ENCODE assay signal across 16 mouse cellular contexts in genomic region chr9:48532730-48533129, GRCm38 (mm10). TPM values are rescaled to one million over a fixed set of nuclear protein-coding genes. Genes with fewer than 3 reads are reported as not detected.
DNase-seq lines count a peak whose midpoint lies in the region; ATAC-seq and TF ChIP-seq lines count a peak whose summit lies in the region.
"Had no signal": no experiment of that assay in that cellular context is flagged by ENCODE, and none has a peak within 500 bp of the region (broad histone marks: within the 10 kb centered on the region; RNA-seq: fewer than 3 reads in every experiment).

No protein-coding gene starts in this region.

- dilution Hi-C loops in CH12.LX (cut with MboI; ENCODE audit: extremely low pct_ligation_motif_present, extremely low pct_unique_long_range_greater_than_20kb, low sequenced_read_pairs) = no loop called here

- no peak overlapping the region for H3K4me2 ChIP-seq in lung, embryonic 14.5 days
- no peak overlapping the region for H3K4me2 ChIP-seq in CH12.LX (ENCODE audit: insufficient read depth, low read depth, poor library complexity, severe bottlenecking)
- H3K4me2 ChIP-seq: hindbrain, embryonic 14.5 days; liver, embryonic 13.5 days had no signal

- in situ Hi-C loops in CH12.LX (cut with MboI; ENCODE audit: low pct_ligation_motif_present, low pct_unique_long_range_greater_than_20kb, low sequenced_read_pairs) = no loop called here

- TF ChIP-seq CTCF in lung, embryonic 14.5 days (IDR thresholded peaks at IDR 0.05; ENCODE audit: low read depth) = no peak
- TF ChIP-seq CTCF in CH12.LX (conservative IDR thresholded peaks at IDR 0.05 in 1 of 2, IDR thresholded peaks at IDR 0.05 in 1 of 2; ENCODE audit: low read depth in 2 of 2, low read length in 2 of 2) = no peak

- peak; percentile 15 for DNase-seq in lung, embryonic 14.5 days
- no peak for DNase-seq in lung, postnatal 25 days (ENCODE audit: low spot score)
- peak; percentile 41 for DNase-seq in CH12.LX (ENCODE audit: extremely low read depth)
- DNase-seq in cerebellum, postnatal 25 days = no peak
- DNase-seq in spleen, adult 18-20 months = no peak
- DNase-seq: cerebellum, adult 2 months; kidney, postnatal 25 days; liver, embryonic 13.5 days; right cerebral cortex, postnatal 14 days had no signal

- no peak for ATAC-seq in lung, embryonic 14.5 days (ENCODE audit: insufficient read depth)
- peak; percentile 92 for ATAC-seq in granulocyte monocyte progenitor cell, adult 5-6 weeks (replicated peaks; ENCODE audit: poor library complexity, severe bottlenecking)
- 0 out of 2 replicates have a peak, but pooled peaks have one; percentile 23 for ATAC-seq in neutrophil, adult 5-6 weeks (ENCODE audit: extremely low read depth, insufficient number of reproducible peaks, low FRiP score, poor library complexity, severe bottlenecking)
- no peak for ATAC-seq in erythroid progenitor cell, adult 5-6 weeks (replicated peaks; ENCODE audit: low FRiP score, poor library complexity, severe bottlenecking)
- ATAC-seq: forebrain, embryonic 14.5 days; intestine, postnatal 0 days; Patski had no signal

- no peak overlapping the region for H3K27ac ChIP-seq in lung, embryonic 14.5 days (ENCODE audit: low read depth)
- H3K27ac ChIP-seq in CH12.LX (ENCODE audit: insufficient read depth, low read depth) = no peak overlapping the region
- H3K27ac ChIP-seq: hindbrain, embryonic 14.5 days; liver, embryonic 13.5 days had no signal

- H3K79me2 ChIP-seq in CH12.LX (replicated peaks; ENCODE audit: control insufficient read depth, extremely low read depth, insufficient read depth, poor library complexity, severe bottlenecking) = no peaks in the 10 kb centered on the region

- no peak for TF ChIP-seq POLR2A in CH12.LX (IDR thresholded peaks at IDR 0.05; ENCODE audit: low read depth, low read length)

- H3K4me3 ChIP-seq in lung, embryonic 14.5 days (ENCODE audit: low read depth, low read length) = no peak overlapping the region
- H3K4me3 ChIP-seq in CH12.LX (replicated peaks in 1 of 3; ENCODE audit: low read depth in 2 of 3, low read length in 2 of 3, poor library complexity in 1 of 3) = no peak overlapping the region
- H3K4me3 ChIP-seq: liver, embryonic 13.5 days had no signal

- WGBS in lung, embryonic 14.5 days = 77% methylated on average over 2 of the region's 2 CpGs

- H3K4me1 ChIP-seq in lung, embryonic 14.5 days (ENCODE audit: insufficient read depth) = no peaks in the 10 kb centered on the region
- H3K4me1 ChIP-seq in CH12.LX (ENCODE audit: control insufficient read depth in 1 of 2, insufficient read depth in 2 of 2) = peaks cover 6 to 20% of the 10 kb centered on the region in 2 experiments

- TF ChIP-seq EP300 in CH12.LX (IDR thresholded peaks at IDR 0.05; ENCODE audit: low read length) = no peak

- no peak for TF ChIP-seq RAD21 in CH12.LX (IDR thresholded peaks at IDR 0.05; ENCODE audit: low read depth, low read length)

- no peaks in the 10 kb centered on the region for H3K36me3 ChIP-seq in lung, embryonic 14.5 days (ENCODE audit: insufficient read depth)
- H3K36me3 ChIP-seq in CH12.LX (replicated peaks in 1 of 2; ENCODE audit: control insufficient read depth in 1 of 2, insufficient read depth in 1 of 2, low read length in 1 of 2) = no peaks in the 10 kb centered on the region
- H3K36me3 ChIP-seq: liver, embryonic 13.5 days had no signal

- no peak overlapping the region for H3K9ac ChIP-seq in lung, embryonic 14.5 days
- H3K9ac ChIP-seq in CH12.LX (ENCODE audit: insufficient read depth, low read depth) = no peak overlapping the region
- H3K9ac ChIP-seq: hindbrain, embryonic 14.5 days; liver, embryonic 13.5 days had no signal

- no peaks in the 10 kb centered on the region for H3K27me3 ChIP-seq in lung, embryonic 14.5 days (ENCODE audit: insufficient read depth, low read length)
- H3K27me3 ChIP-seq in CH12.LX (replicated peaks) = no peaks in the 10 kb centered on the region
- H3K27me3 ChIP-seq: liver, embryonic 13.5 days; Patski had no signal

- no peaks in the 10 kb centered on the region for H3K9me3 ChIP-seq in lung, embryonic 14.5 days (ENCODE audit: low read depth, low read length)
- no peaks in the 10 kb centered on the region for H3K9me3 ChIP-seq in CH12.LX (replicated peaks; ENCODE audit: low read length)
- H3K9me3 ChIP-seq: liver, embryonic 13.5 days had no signal

TF ChIP-seq in CH12.LX, 34 proteins besides CTCF, POLR2A, EP300 and RAD21:
- no peak for TF ChIP-seq ETS1 (conservative IDR thresholded peaks at IDR 0.05; ENCODE audit: low read depth, low read length)
- no peak for TF ChIP-seq USF1 (IDR thresholded peaks at IDR 0.05; ENCODE audit: low read depth, low read length)
- TF ChIP-seq CHD2 (IDR thresholded peaks at IDR 0.05; ENCODE audit: low read length) = no peak
- no peak for TF ChIP-seq ZC3H11A (IDR thresholded peaks at IDR 0.05; ENCODE audit: low read depth, low read length)
- no peak for TF ChIP-seq ZKSCAN1 (IDR thresholded peaks at IDR 0.05; ENCODE audit: borderline replicate concordance, low read depth, low read length)
- TF ChIP-seq MAZ (IDR thresholded peaks at IDR 0.05; ENCODE audit: low read depth, low read length) = no peak
- no peak for TF ChIP-seq MAX (IDR thresholded peaks at IDR 0.05; ENCODE audit: low read length)
- TF ChIP-seq JUN (IDR thresholded peaks at IDR 0.05; ENCODE audit: insufficient read depth, low read depth, low read length) = no peak
- TF ChIP-seq NRF1 (IDR thresholded peaks at IDR 0.05; ENCODE audit: low read depth, low read length) = no peak
- TF ChIP-seq USF2 (conservative IDR thresholded peaks at IDR 0.05; ENCODE audit: low read depth, low read length) = no peak
- TF ChIP-seq MYC (IDR thresholded peaks at IDR 0.05; ENCODE audit: low read depth, low read length) = no peak
- no peak for TF ChIP-seq SIN3A (IDR thresholded peaks at IDR 0.05; ENCODE audit: low read length)

RNA-seq across cellular contexts. Expression of gene Gm5617, which starts 37.5 kb away (rescaled TPM):
- 21.8 and 22.9 TPM in 2 replicates for polyA plus RNA-seq in lung, embryonic 14.5 days (2014; fragmentation: Nextera tagmentation; extraction: Ambion mirVana)
- 15.3 and 35.2 TPM in 2 replicates for total RNA-seq in CH12.LX (2012; rRNA removed)
- 16.5 and 20.4 TPM in 2 replicates for total RNA-seq in CH12.LX (2014; rRNA removed)
- polyA plus RNA-seq in CH12.LX (2012; ENCODE audit: insufficient read length, low read depth) = 17.0 and 20.5 TPM in 2 replicates
- total RNA-seq in granulocyte monocyte progenitor cell, adult 5-6 weeks (2014; fragmentation: Nextera tagmentation) = 4.6 and 25.5 TPM in 2 replicates
- 0.52 and 4.2 TPM in 2 replicates for total RNA-seq in granulocyte monocyte progenitor cell, adult 5-6 weeks (2017)
- total RNA-seq in neutrophil, adult 5-6 weeks (2017) = 8.1 and 10.1 TPM in 2 replicates
- 3.4 and 21.3 TPM in 2 replicates for total RNA-seq in erythroid progenitor cell, adult 5-6 weeks (2015; ENCODE audit: low replicate concordance)
- total RNA-seq in erythroid progenitor cell, adult 5-6 weeks (2017; ENCODE audit: low replicate concordance) = 4.6 and 5.2 TPM in 2 replicates

RNA-seq across cellular contexts. Expression of gene Rbm7, which starts 37.6 kb away (rescaled TPM):
- 123 and 128 TPM in 2 replicates for polyA plus RNA-seq in lung, embryonic 14.5 days (2014; fragmentation: Nextera tagmentation; extraction: Ambion mirVana)
- 73.4 and 80.6 TPM in 2 replicates for total RNA-seq in CH12.LX (2012; rRNA removed)
- total RNA-seq in CH12.LX (2014; rRNA removed) = 220 and 232 TPM in 2 replicates
- polyA plus RNA-seq in CH12.LX (2012; ENCODE audit: insufficient read length, low read depth) = 91.9 and 92.2 TPM in 2 replicates
- total RNA-seq in granulocyte monocyte progenitor cell, adult 5-6 weeks (2014; fragmentation: Nextera tagmentation) = 76.4 and 85.5 TPM in 2 replicates
- total RNA-seq in granulocyte monocyte progenitor cell, adult 5-6 weeks (2017) = 105 and 130 TPM in 2 replicates
- total RNA-seq in neutrophil, adult 5-6 weeks (2017) = 112 and 126 TPM in 2 replicates
- total RNA-seq in erythroid progenitor cell, adult 5-6 weeks (2015; ENCODE audit: low replicate concordance) = 41.5 and 48.3 TPM in 2 replicates
- 32.2 and 41.5 TPM in 2 replicates for total RNA-seq in erythroid progenitor cell, adult 5-6 weeks (2017; ENCODE audit: low replicate concordance)

RNA-seq across cellular contexts. Expression of gene Rexo2, which starts 52.3 kb away (rescaled TPM):
- 87.1 and 87.8 TPM in 2 replicates for polyA plus RNA-seq in lung, embryonic 14.5 days (2014; fragmentation: Nextera tagmentation; extraction: Ambion mirVana)
- total RNA-seq in CH12.LX (2012; rRNA removed) = 120 and 161 TPM in 2 replicates
- 108 and 112 TPM in 2 replicates for total RNA-seq in CH12.LX (2014; rRNA removed)
- polyA plus RNA-seq in CH12.LX (2012; ENCODE audit: insufficient read length, low read depth) = 253 and 296 TPM in 2 replicates
- total RNA-seq in granulocyte monocyte progenitor cell, adult 5-6 weeks (2014; fragmentation: Nextera tagmentation) = 93.9 and 124 TPM in 2 replicates
- total RNA-seq in granulocyte monocyte progenitor cell, adult 5-6 weeks (2017) = 131 and 156 TPM in 2 replicates
- 44.6 and 51.6 TPM in 2 replicates for total RNA-seq in neutrophil, adult 5-6 weeks (2017)
- 60.4 and 69.6 TPM in 2 replicates for total RNA-seq in erythroid progenitor cell, adult 5-6 weeks (2015; ENCODE audit: low replicate concordance)
- 69.2 and 100 TPM in 2 replicates for total RNA-seq in erythroid progenitor cell, adult 5-6 weeks (2017; ENCODE audit: low replicate concordance)

Comparison
In these comparisons a context has a peak if more than half of its experiments do, and no peak if none do; other contexts are left out.
1. DNase-seq: peak in lung, embryonic 14.5 days (single experiment) and CH12.LX (single experiment); none in lung, postnatal 25 days (single experiment), cerebellum, postnatal 25 days (0 of 2) and spleen, adult 18-20 months (0 of 2).
2. ATAC-seq: peak in granulocyte monocyte progenitor cell, adult 5-6 weeks (single experiment) and neutrophil, adult 5-6 weeks (single experiment); none in lung, embryonic 14.5 days (single experiment) and erythroid progenitor cell, adult 5-6 weeks (single experiment).